Mouse (Mus musculus): ENCODE results near the gene S100a5. TPM values are rescaled to one million over a fixed set of nuclear protein-coding genes. Genes with fewer than 3 reads are reported as not detected.

S100a5 gene
- total and polyA plus RNA-seq, 3 experiments = not detected

GRCm38 (mm10) chr3:90596810-90597209 is 11.5 kb upstream of the S100a5 start:
- in situ Hi-C loops (cut with MboI; ENCODE audit: low pct_ligation_motif_present, low pct_unique_long_range_greater_than_20kb, low sequenced_read_pairs) = no loop called here
- H3K4me3 ChIP-seq (replicated peaks in 1 of 3; ENCODE audit: low read depth in 2 of 3, low read length in 2 of 3, poor library complexity in 1 of 3) = no peak overlapping the region
- H3K4me2 ChIP-seq (ENCODE audit: insufficient read depth, low read depth, poor library complexity, severe bottlenecking) = no peak overlapping the region
- H3K36me3 ChIP-seq (replicated peaks in 1 of 2; ENCODE audit: control insufficient read depth in 1 of 2, insufficient read depth in 1 of 2, low read length in 1 of 2) = no peaks in the 10 kb centered on the region
- H3K4me1 ChIP-seq (ENCODE audit: control insufficient read depth in 1 of 2, insufficient read depth in 2 of 2) = peaks cover 2 to 6% of the 10 kb centered on the region in 2 experiments; a peak in 3 of 4 replicates
- no peak overlapping the region for H3K27ac ChIP-seq (ENCODE audit: insufficient read depth, low read depth)
- dilution Hi-C loops (cut with MboI; ENCODE audit: extremely low pct_ligation_motif_present, extremely low pct_unique_long_range_greater_than_20kb, low sequenced_read_pairs) = no loop called here
- H3K9me3 ChIP-seq (replicated peaks; ENCODE audit: low read length) = peaks cover 7% of the 10 kb centered on the region
- TF ChIP-seq IRF4 (IDR thresholded peaks at IDR 0.05; ENCODE audit: low read depth, low read length) (no peak), RAD21 (IDR thresholded peaks at IDR 0.05; ENCODE audit: low read depth, low read length) (no peak), HCFC1 (IDR thresholded peaks at IDR 0.05; ENCODE audit: low read depth, low read length) (no peak), SIN3A (IDR thresholded peaks at IDR 0.05; ENCODE audit: low read length) (no peak), PAX5 (IDR thresholded peaks at IDR 0.05; ENCODE audit: low read length) (no peak), CHD2 (IDR thresholded peaks at IDR 0.05; ENCODE audit: low read length) (no peak), BHLHE40 (IDR thresholded peaks at IDR 0.05; ENCODE audit: low read depth, low read length) (no peak), JUND (conservative IDR thresholded peaks at IDR 0.05; ENCODE audit: low read depth, low read length) (no peak), KAT2A (IDR thresholded peaks at IDR 0.05; ENCODE audit: insufficient replicate concordance, low read length) (no peak)
- H3K79me2 ChIP-seq (replicated peaks; ENCODE audit: control insufficient read depth, extremely low read depth, insufficient read depth, poor library complexity, severe bottlenecking) = no peaks in the 10 kb centered on the region
- DNase-seq (ENCODE audit: extremely low read depth) = no peak
- no peak overlapping the region for H3K9ac ChIP-seq (ENCODE audit: insufficient read depth, low read depth)
- no peaks in the 10 kb centered on the region for H3K27me3 ChIP-seq (replicated peaks)

DNA sequence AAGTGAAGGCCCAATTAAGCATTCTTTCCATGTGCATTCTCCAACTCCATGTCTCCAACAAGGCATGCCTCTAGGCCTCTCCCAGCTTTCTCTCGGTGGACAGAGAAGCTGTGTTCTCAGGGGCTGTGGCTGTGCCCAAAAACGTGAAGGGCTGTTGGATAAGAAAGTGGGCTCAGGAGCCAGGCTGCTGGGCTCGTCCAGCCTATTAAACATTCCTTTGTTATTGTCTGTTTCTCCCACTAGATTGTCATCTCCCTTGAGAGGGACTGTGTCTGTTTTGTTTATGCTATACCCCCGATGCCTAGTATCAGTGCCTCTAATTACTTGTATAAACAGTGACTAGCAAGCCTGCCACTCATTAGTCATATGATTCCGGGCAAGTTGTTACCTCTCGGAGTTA is 10.6 kb upstream of the S100a5 start:
- DNase-seq (ENCODE audit: extremely low read depth) = no peak
- H3K4me3 ChIP-seq (replicated peaks in 1 of 3; ENCODE audit: low read depth in 2 of 3, low read length in 2 of 3, poor library complexity in 1 of 3) = no peak overlapping the region
- peaks cover 7% of the 10 kb centered on the region for H3K9me3 ChIP-seq (replicated peaks; ENCODE audit: low read length)
- H3K79me2 ChIP-seq (replicated peaks; ENCODE audit: control insufficient read depth, extremely low read depth, insufficient read depth, poor library complexity, severe bottlenecking) = no peaks in the 10 kb centered on the region
- H3K4me1 ChIP-seq (ENCODE audit: control insufficient read depth in 1 of 2, insufficient read depth in 2 of 2) = peaks cover 2 to 6% of the 10 kb centered on the region in 2 experiments; a peak in 3 of 4 replicates
- no peak overlapping the region for H3K9ac ChIP-seq (ENCODE audit: insufficient read depth, low read depth)
- no peak for TF ChIP-seq RCOR1 (conservative IDR thresholded peaks at IDR 0.05; ENCODE audit: low read depth, low read length)
- no peak for TF ChIP-seq MXI1 (IDR thresholded peaks at IDR 0.05; ENCODE audit: low read depth, low read length)
- no peak for TF ChIP-seq ELF1 (IDR thresholded peaks at IDR 0.05; ENCODE audit: low read depth, low read length)
- TF ChIP-seq EP300 (IDR thresholded peaks at IDR 0.05; ENCODE audit: low read length) = no peak
- no peak for TF ChIP-seq MYC (IDR thresholded peaks at IDR 0.05; ENCODE audit: low read depth, low read length)
- TF ChIP-seq GABPA (IDR thresholded peaks at IDR 0.05; ENCODE audit: insufficient replicate concordance, low read depth, low read length) = no peak
- no peak for TF ChIP-seq ZMIZ1 (IDR thresholded peaks at IDR 0.05; ENCODE audit: low read depth, low read length)
- TF ChIP-seq NELFE (IDR thresholded peaks at IDR 0.05; ENCODE audit: low read depth, low read length) = no peak
- no peak for TF ChIP-seq MAZ (IDR thresholded peaks at IDR 0.05; ENCODE audit: low read depth, low read length)
- no peak for TF ChIP-seq NRF1 (IDR thresholded peaks at IDR 0.05; ENCODE audit: low read depth, low read length)
- no peak for TF ChIP-seq ETS1 (conservative IDR thresholded peaks at IDR 0.05; ENCODE audit: low read depth, low read length)
- TF ChIP-seq CTCF (conservative IDR thresholded peaks at IDR 0.05 in 1 of 2, IDR thresholded peaks at IDR 0.05 in 1 of 2; ENCODE audit: low read depth in 2 of 2, low read length in 2 of 2) = no peak
- no peak for TF ChIP-seq POLR2A (IDR thresholded peaks at IDR 0.05; ENCODE audit: low read depth, low read length)
- in situ Hi-C loops (cut with MboI; ENCODE audit: low pct_ligation_motif_present, low pct_unique_long_range_greater_than_20kb, low sequenced_read_pairs) (no loop called here), dilution Hi-C loops (cut with MboI; ENCODE audit: extremely low pct_ligation_motif_present, extremely low pct_unique_long_range_greater_than_20kb, low sequenced_read_pairs) (no loop called here)
- no peak overlapping the region for H3K27ac ChIP-seq (ENCODE audit: insufficient read depth, low read depth)
- H3K36me3 ChIP-seq (replicated peaks in 1 of 2; ENCODE audit: control insufficient read depth in 1 of 2, insufficient read depth in 1 of 2, low read length in 1 of 2) = no peaks in the 10 kb centered on the region
- H3K4me2 ChIP-seq (ENCODE audit: insufficient read depth, low read depth, poor library complexity, severe bottlenecking) = no peak overlapping the region
- H3K27me3 ChIP-seq (replicated peaks) = no peaks in the 10 kb centered on the region

Measured in CH12.LX (cell line).